Mouse (Mus musculus) urinary bladder, postnatal 36 days (tissue): ENCODE measurements at regions not wholly inside any gene's neighbourhood (a gene's known extent, or its start where the extent isn't known, plus 50 kb on each side); places are given as distances from the start of the nearest gene placed in this dataset.
"Not testable (repeated sequence)": the region's sequence is repeated elsewhere in the genome, so short reads cannot be mapped to it uniquely, and the experiment has no call there.

Source experiments
- DNase-seq, 2 experiments: peaks; one replicate each; pipeline ENCODE4 v3.0.0; 2022; ENCODE audit warnings: low spot score in 2 of 2, mixed read lengths in 1 of 2

DNA sequence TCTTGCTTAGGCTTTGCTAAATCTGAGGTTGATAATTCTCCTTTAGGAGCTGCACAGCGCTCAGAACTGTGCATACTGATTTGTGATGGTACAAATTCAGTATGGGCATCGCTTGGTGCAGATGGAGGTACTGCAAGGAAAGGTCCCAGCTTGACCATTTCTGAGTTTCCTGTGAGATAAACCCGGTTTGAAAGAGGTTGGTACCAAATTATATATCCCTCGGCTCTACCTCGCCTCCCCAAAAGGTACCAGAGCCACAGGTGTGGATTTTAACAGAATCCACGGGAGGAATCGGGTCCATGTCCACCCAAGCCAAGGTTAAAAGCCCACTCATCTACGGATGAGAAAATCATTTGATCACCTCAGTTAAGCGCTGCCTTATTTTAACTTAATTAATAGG lies 172.5 kb upstream of the Zfp808 start:
- not testable (repeated sequence) for DNase-seq

DNA sequence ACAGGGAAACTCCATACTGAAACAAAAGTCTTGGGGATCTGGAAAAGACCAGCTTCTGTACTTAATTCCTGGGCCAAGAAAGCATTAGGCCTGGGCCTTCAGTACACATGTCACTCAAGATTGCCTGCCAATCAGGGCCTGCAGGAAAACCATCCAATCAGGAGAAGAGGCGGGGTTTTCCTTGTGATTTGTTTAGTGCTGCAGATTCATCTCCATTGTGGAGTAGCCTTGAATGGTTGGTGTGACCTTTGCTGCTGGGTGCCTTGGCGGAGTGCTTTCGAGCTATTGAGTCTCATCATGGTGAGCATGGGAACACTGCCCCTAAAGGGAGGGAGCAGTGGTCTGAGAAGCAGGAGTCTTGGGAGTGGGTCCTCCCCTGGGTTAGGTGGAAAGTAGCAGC lies 150.8 kb upstream of the Zfp808 start:
- DNase-seq = not testable (repeated sequence)

DNA sequence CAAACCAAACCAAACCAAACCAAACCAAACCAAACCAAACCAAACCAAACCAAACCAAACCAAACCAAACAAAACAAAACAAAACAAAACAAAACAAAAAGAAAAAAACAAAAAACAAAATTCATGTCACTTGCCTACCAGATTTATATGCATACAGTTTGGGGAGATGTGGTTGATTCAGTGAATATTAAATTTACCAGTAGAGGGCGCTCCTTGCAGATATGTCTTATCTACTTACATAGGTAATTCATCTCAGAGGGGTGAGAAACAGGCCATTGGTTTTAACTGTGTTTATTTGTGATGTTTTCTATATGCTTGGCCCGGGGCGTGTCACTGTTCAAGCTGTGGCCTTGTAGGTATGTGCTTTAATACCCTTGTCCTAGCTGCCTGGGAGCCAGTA lies 133.2 kb upstream of the Zfp808 start:
- not testable (repeated sequence) for DNase-seq

DNA sequence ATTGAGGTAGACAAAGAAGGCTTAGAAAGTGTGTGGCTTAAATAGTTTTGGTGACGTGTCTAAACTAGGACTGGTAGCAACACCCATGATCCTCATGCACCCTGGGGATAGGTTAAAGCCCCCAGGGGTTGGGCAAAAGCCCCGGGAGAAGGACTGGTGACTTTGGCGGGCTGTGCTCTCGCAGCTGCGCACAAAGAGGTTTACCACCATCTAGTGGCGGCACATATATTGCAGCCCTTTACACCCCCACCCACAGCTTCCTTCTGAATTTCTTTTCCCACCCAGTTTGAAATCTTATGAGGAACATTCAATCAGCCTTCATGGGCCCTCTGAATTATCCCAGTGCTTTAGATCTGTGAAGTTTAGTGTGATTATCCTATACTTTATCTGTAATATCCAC lies 130.9 kb upstream of the Zfp808 start:
- DNase-seq = peak in 1 of 2 experiments; percentile 2

DNA sequence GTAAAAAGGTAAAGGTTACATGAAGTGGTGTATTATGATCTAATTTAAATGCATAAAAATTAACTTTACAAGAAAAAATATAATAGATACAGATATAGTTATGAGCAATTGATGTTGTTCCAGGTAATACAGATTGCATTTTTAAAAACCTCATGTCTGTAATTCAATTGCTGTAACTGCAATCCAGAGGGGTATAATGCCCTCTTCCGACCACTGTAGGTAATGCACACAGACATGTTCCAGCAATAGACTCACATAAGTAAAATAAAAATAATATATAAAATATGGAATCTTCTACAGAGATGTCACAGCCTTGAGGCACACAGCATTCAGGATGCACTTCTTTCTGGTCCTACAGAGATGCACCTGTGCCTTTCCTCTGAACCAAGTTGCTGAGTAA lies 122.4 kb upstream of the Zfp808 start:
- peak in 1 of 2 experiments; percentile 1 for DNase-seq

DNA sequence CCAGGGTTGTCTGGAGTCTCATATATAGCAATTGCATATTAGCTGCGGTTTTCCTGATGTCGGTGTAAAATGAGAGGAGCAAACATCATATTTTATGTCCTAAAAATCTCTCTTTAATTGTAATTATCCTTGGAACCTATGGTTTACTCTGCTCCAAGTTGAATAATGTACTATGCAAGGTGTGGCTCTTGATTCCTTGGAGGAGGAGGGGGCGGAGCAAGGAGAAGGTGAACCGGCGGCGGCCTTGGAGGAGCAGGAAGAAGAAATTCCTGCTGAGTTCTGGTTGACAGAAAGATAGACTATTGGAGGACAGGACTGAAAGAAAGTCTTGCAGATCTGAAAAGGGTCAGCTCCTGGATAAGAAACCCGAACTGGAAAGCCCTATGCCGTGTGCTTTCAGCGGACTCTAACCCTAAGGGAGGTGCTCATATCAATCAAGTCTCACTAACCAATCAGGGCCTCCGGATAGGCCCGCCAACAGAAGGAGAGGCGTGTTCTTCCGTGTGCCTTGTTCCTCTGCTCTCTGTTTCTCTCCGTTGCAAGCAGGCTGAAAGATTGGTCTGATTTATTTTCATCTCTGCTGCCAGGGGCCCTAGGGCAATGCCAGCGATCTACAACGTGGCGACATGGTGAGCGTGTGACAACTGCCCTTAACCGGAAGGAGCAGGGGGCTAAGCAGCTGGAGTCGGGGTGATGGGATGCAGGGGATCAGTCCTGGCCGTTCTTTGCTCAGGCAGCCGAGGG lies 114.1 kb upstream of the Zfp808 start:
- peak; percentile 5 to 13 for DNase-seq

DNA sequence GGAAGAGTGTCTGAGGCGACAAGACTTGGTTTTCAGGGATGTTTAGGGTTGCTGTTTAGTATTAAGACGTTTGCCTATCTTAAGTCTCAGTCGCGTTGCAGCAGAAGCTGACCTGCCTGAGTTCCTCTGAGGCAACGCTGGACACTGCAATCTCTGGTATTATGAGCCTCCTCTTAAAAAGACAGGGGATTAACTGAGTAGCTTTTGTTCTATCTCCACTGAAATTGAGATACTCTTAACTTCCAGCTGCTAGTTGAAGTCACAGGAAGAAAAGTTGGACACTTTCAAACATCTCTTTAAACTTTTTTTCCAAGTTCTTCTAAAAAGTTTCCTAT lies 113.6 kb upstream of the Zfp808 start:
- not testable (repeated sequence) for DNase-seq

DNA sequence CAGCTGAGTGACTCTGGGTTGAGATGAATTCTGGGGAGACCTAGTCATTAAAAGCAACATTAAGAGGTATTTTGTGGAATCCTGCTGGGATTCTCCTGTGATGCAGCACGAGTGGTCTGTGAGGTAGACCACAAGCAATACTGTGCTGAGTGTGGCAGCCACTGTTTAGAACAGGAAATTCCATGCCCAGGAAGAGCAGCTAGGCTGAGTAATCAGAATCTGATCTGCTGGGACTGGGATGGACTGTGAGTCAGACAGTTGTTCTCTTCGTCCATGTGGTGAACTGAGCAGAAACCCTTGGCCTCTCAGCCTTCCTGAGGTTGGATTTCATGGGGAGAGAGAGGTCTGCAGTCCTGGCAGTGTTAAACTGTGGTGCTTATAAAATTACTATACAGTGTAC lies 92.0 kb upstream of the Zfp808 start:
- not testable (repeated sequence) for DNase-seq

DNA sequence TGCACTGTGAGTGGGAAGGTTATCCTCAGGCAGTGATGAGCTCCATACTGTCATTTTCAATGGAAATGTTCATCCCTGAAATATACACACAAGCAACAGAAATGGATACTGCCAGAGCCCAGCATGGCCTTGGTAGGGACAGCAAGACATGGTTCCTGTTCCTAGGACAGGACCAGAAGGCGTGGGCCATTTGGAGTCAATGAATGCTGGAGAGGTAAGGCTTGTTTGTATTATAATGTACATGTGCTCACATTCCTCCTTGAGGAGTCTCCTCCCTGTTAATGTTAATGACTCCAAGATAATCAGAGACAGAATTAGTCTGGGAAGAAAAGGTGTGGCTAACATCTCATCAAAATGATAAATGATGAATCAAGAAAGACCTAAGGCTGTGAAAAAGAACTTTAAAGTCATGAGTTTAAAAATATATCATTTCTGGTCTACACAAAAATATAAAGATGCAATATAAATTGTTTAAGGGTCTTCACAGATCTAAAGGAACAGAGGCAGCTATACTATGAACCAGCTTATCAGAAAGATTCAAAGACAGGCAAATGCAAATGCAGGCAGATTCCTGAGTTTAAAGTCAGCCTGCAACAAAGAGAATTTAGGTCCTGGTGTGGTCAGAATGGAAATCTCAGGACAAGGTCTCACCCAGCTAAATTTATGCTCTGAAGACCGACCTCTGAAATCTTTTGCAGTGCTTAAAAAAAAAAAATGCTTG lies 51.6 kb upstream of the Zfp808 start:
- not testable (repeated sequence) for DNase-seq

DNA sequence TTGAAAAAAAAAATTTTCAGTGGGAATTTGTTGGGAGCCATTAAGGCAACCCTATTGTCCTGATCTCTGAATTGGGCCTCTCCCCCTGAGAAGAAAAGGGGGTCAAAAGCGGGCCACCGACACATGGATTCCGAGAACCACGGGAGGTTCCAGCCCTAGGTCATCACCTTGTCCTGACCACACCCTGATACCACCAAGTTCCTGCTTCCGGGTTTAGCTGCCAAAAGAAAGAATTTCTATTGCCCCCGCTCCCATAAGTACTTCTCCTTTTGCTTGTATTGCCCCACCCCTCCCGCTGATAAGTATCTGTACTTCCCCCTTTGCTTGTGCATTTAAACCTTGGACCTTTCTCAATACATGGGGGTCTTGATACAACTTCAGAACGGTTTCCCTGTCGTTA lies 50.8 kb upstream of the Zfp808 start:
- DNase-seq = not testable (repeated sequence)
